ENCODE assay signal across 22 mouse cellular contexts in genomic region chr2:152085414-152085813, GRCm38 (mm10). TPM values are rescaled to one million over a fixed set of nuclear protein-coding genes. Genes with fewer than 3 reads are reported as not detected.
A peak's percentile ranks its signal among the peaks of the same experiment; 100 is the strongest.
DNase-seq lines count a peak whose midpoint lies in the region; ATAC-seq lines count a peak whose summit lies in the region.
"Had no signal": no experiment of that assay in that cellular context is flagged by ENCODE, and none has a peak within 500 bp of the region (broad histone marks: within the 10 kb centered on the region; RNA-seq: fewer than 3 reads in every experiment).

No protein-coding gene starts in this region.

- peak overlapping the region; percentile 90 for H3K4me2 ChIP-seq in forebrain, embryonic 13.5 days
- H3K4me2 ChIP-seq in hindbrain, embryonic 15.5 days, result peak overlapping the region; percentile 88
- peak overlapping the region; percentile 84 for H3K4me2 ChIP-seq in midbrain, embryonic 15.5 days
- H3K4me2 ChIP-seq: intestine, embryonic 15.5 days; limb, embryonic 13.5 days had no signal

- peak overlapping the region; percentile 99 for H3K9ac ChIP-seq in forebrain, embryonic 13.5 days
- 0 out of 2 replicates have a peak overlapping the region, but pooled peaks have one; percentile 13 for H3K9ac ChIP-seq in hindbrain, embryonic 15.5 days
- no peak overlapping the region for H3K9ac ChIP-seq in midbrain, embryonic 15.5 days
- H3K9ac ChIP-seq: intestine, embryonic 15.5 days; limb, embryonic 13.5 days had no signal

- peak overlapping the region; percentile 89 for H3K4me3 ChIP-seq in forebrain, embryonic 13.5 days
- H3K4me3 ChIP-seq in hindbrain, embryonic 15.5 days, result peak overlapping the region; percentile 87; the same call in 1 of the 2 replicates
- H3K4me3 ChIP-seq in midbrain, embryonic 15.5 days, result peak overlapping the region; percentile 75
- no peak overlapping the region for H3K4me3 ChIP-seq in embryonic facial prominence, embryonic 10.5 days
- H3K4me3 ChIP-seq: heart, adult 2 months; intestine, embryonic 15.5 days; limb, embryonic 13.5 days; myocyte had no signal

- peak overlapping the region; percentile 35; the same call in 1 of the 2 replicates for H3K27ac ChIP-seq in forebrain, embryonic 13.5 days
- no peak overlapping the region; the same call in 1 of the 2 replicates for H3K27ac ChIP-seq in hindbrain, embryonic 15.5 days (replicated peaks)
- 0 out of 2 replicates have a peak overlapping the region, but pooled peaks have one; percentile 95 for H3K27ac ChIP-seq in midbrain, embryonic 15.5 days
- no peak overlapping the region for H3K27ac ChIP-seq in embryonic facial prominence, embryonic 10.5 days (replicated peaks)
- H3K27ac ChIP-seq: heart, adult 2 months; intestine, embryonic 15.5 days; limb, embryonic 13.5 days; stomach, postnatal 0 days had no signal

- H3K27me3 ChIP-seq in forebrain, embryonic 13.5 days, result no peaks in the 10 kb centered on the region
- H3K27me3 ChIP-seq in hindbrain, embryonic 15.5 days, result no peaks in the 10 kb centered on the region
- no peaks in the 10 kb centered on the region for H3K27me3 ChIP-seq in midbrain, embryonic 15.5 days (replicated peaks)
- H3K27me3 ChIP-seq in embryonic facial prominence, embryonic 10.5 days (replicated peaks; ENCODE audit: low read depth, poor library complexity, severe bottlenecking), result peaks cover 85% of the 10 kb centered on the region

- ATAC-seq in forebrain, embryonic 13.5 days, result no peak
- ATAC-seq in hindbrain, embryonic 15.5 days (ENCODE audit: low FRiP score, low read depth), result no peak
- ATAC-seq in midbrain, embryonic 15.5 days (replicated peaks), result no peak
- ATAC-seq: intestine, embryonic 15.5 days had no signal

- peaks cover 79% of the 10 kb centered on the region for H3K4me1 ChIP-seq in forebrain, embryonic 13.5 days
- H3K4me1 ChIP-seq in hindbrain, embryonic 15.5 days (replicated peaks), result peaks cover 63% of the 10 kb centered on the region
- H3K4me1 ChIP-seq in midbrain, embryonic 15.5 days, result peaks cover 59% of the 10 kb centered on the region
- peaks cover 26% of the 10 kb centered on the region for H3K4me1 ChIP-seq in embryonic facial prominence, embryonic 10.5 days

- intact Hi-C loops in heart, postnatal 10 days (cut with DNase I), result loop anchor here (5.0 kb wide), 1 partner anchor 58 kb away; no protein-coding TSS in a partner anchor

- peaks cover 25% of the 10 kb centered on the region for H3K36me3 ChIP-seq in forebrain, embryonic 13.5 days (ENCODE audit: poor library complexity, severe bottlenecking)
- H3K36me3 ChIP-seq in hindbrain, embryonic 15.5 days, result 0 out of 2 replicates have a peak, but pooled peaks cover 4% of the 10 kb centered on the region
- H3K36me3 ChIP-seq in midbrain, embryonic 15.5 days (replicated peaks), result no peaks in the 10 kb centered on the region
- no peaks in the 10 kb centered on the region for H3K36me3 ChIP-seq in embryonic facial prominence, embryonic 10.5 days (replicated peaks)
- H3K36me3 ChIP-seq: G1E; intestine, embryonic 15.5 days; limb, embryonic 13.5 days had no signal

- peak; percentile 22 for DNase-seq in 416B (ENCODE audit: low read depth)
- DNase-seq in adrenal gland, postnatal 25 days, result no peak
- no peak for DNase-seq in heart, postnatal 10 days
- DNase-seq in right cerebral cortex, postnatal 25 days, result no peak
- no peak for DNase-seq in embryonic facial prominence, embryonic 10.5 days (ENCODE audit: low spot score)
- DNase-seq: cerebellum, adult 18-20 months; heart, adult 2 months; kidney, postnatal 10 days; lung, postnatal 36 days; retina, postnatal 1 day had no signal

- WGBS in forebrain, embryonic 13.5 days, result 79% methylated on average over 6 of the region's 6 CpGs
- WGBS in hindbrain, embryonic 15.5 days, result 74% methylated on average over 6 of the region's 6 CpGs
- 81% methylated on average over 6 of the region's 6 CpGs for whole genome bisulfite sequencing in midbrain, embryonic 15.5 days
- 76% methylated on average over 6 of the region's 6 CpGs for WGBS in embryonic facial prominence, embryonic 10.5 days

- no peaks in the 10 kb centered on the region for H3K9me3 ChIP-seq in forebrain, embryonic 13.5 days (replicated peaks)
- no peaks in the 10 kb centered on the region for H3K9me3 ChIP-seq in hindbrain, embryonic 15.5 days
- no peaks in the 10 kb centered on the region for H3K9me3 ChIP-seq in midbrain, embryonic 15.5 days
- H3K9me3 ChIP-seq in embryonic facial prominence, embryonic 10.5 days, result no peaks in the 10 kb centered on the region
- H3K9me3 ChIP-seq: G1E; intestine, embryonic 15.5 days; limb, embryonic 13.5 days had no signal

RNA-seq across cellular contexts. Expression of gene Scrt2, which starts 4.1 kb away (rescaled TPM):
- polyA plus RNA-seq in forebrain, embryonic 13.5 days (2015; fragmentation: Nextera tagmentation; extraction: Ambion mirVana), result 17.5 and 19.9 TPM in 2 replicates
- polyA plus RNA-seq in hindbrain, embryonic 15.5 days (2015; fragmentation: Nextera tagmentation; extraction: Ambion mirVana), result 10.8 and 11.1 TPM in 2 replicates
- 10.7 and 10.9 TPM in 2 replicates for polyA plus RNA-seq in midbrain, embryonic 15.5 days (2015; fragmentation: Nextera tagmentation; extraction: Ambion mirVana)
- total RNA-seq in adrenal gland, postnatal 25 days (2021), result 0.36 TPM in 1 of 2 replicates, not detected in the other
- total RNA-seq in heart, postnatal 10 days (2021), result not detected
- 0.93 and 1.5 TPM in 2 replicates for polyA plus RNA-seq in embryonic facial prominence, embryonic 10.5 days (2016; fragmentation: Nextera tagmentation; extraction: Ambion mirVana)
- total RNA-seq: gastrocnemius, adult 18-20 months; heart, adult 2 months had no signal
- polyA plus RNA-seq: G1E; heart, adult 2 months; heart, postnatal 0 days; limb, embryonic 13.5 days; liver, embryonic 16.5 days; myocyte; spleen, adult 2 months; stomach, postnatal 0 days had no signal

RNA-seq across cellular contexts. Expression of gene Srxn1, which starts 19.9 kb away (rescaled TPM):
- polyA plus RNA-seq in forebrain, embryonic 13.5 days (2015; fragmentation: Nextera tagmentation; extraction: Ambion mirVana), result 10.3 and 10.7 TPM in 2 replicates
- polyA plus RNA-seq in hindbrain, embryonic 15.5 days (2015; fragmentation: Nextera tagmentation; extraction: Ambion mirVana), result 24.4 and 24.7 TPM in 2 replicates
- polyA plus RNA-seq in midbrain, embryonic 15.5 days (2015; fragmentation: Nextera tagmentation; extraction: Ambion mirVana), result 21.5 and 23.7 TPM in 2 replicates
- total RNA-seq in adrenal gland, postnatal 25 days (2021), result 131 and 337 TPM in 2 replicates
- 10 to 100 TPM; 11.3 to 12.1 TPM for total RNA-seq in heart, postnatal 10 days (2021)
- polyA plus RNA-seq in embryonic facial prominence, embryonic 10.5 days (2016; fragmentation: Nextera tagmentation; extraction: Ambion mirVana), result 10.7 and 12.4 TPM in 2 replicates

RNA-seq across cellular contexts. Expression of gene Tcf15, which starts 57.9 kb away (rescaled TPM):
- polyA plus RNA-seq in forebrain, embryonic 13.5 days (2015; fragmentation: Nextera tagmentation; extraction: Ambion mirVana), result 1.4 and 1.8 TPM in 2 replicates
- 1.1 and 1.7 TPM in 2 replicates for polyA plus RNA-seq in hindbrain, embryonic 15.5 days (2015; fragmentation: Nextera tagmentation; extraction: Ambion mirVana)
- polyA plus RNA-seq in midbrain, embryonic 15.5 days (2015; fragmentation: Nextera tagmentation; extraction: Ambion mirVana), result 1.1 TPM in 2 replicates
- total RNA-seq in adrenal gland, postnatal 25 days (2021), result 3.6 and 5.0 TPM in 2 replicates
- total RNA-seq in heart, postnatal 10 days (2021), result 10 to 100 TPM; 44.1 to 53.6 TPM
- 9.2 and 10.3 TPM in 2 replicates for polyA plus RNA-seq in embryonic facial prominence, embryonic 10.5 days (2016; fragmentation: Nextera tagmentation; extraction: Ambion mirVana)
- total RNA-seq: G1E had no signal
- polyA plus RNA-seq: G1E, myocyte had no signal

Comparison
In these comparisons a context has a peak if more than half of its experiments do, and no peak if none do; other contexts are left out.
1. H3K27ac ChIP-seq: peak in forebrain, embryonic 13.5 days (single experiment) and midbrain, embryonic 15.5 days (single experiment); none in hindbrain, embryonic 15.5 days (single experiment) and embryonic facial prominence, embryonic 10.5 days (single experiment).
2. Peak in every context shown above with its lines, with median percentiles within 50 percentile points of each other: H3K4me2 ChIP-seq.